Mouse (Mus musculus) right cerebral cortex, postnatal 10 days (tissue): ENCODE data around the gene Cacul1.
"Not testable (repeated sequence)": the region's sequence is repeated elsewhere in the genome, so short reads cannot be mapped to it uniquely, and the experiment has no call there.

Experiments
- DNase-seq, 2 experiments: peaks; one replicate each; pipeline ENCODE4 v3.0.0; 2021; ENCODE audit warnings: low spot score in 2 of 2

The Cacul1 gene

DNA sequence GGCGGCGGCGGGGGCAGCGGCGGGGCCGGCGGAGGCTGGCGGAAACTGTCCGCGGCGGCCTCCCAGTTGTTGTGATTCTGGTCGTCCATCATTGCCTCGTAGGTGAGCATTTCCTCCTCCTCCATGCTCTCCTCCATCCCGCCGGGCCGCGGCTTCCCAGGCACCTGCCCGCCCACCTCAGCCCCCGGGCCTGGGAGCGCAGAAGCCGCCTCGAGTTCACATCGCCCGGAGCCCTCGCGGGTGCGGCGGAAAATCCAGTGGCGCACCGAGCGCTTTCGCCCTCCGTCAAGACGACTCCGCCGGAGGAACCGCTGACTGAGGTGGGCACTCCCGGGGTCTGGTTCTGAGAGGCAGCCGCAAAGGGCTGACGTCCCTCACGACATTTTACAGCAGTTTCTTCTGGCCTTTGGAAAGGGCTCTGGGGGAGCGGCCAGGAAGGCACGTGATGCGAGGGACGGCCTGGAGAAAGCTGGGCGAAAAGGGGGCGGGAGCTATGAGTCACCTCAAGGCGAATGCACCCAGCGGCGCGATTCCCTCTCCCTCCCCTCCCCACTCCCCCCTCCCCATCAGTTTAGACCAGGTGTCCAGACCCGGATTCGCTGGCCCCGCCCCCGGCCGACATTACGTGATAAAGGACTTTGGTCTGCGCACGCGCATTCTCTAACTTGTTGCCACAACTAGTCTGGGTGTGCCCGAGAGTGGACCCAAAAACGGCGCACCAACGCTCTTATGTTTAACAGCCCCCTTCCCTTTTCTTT, at the start of gene Cacul1:
Gene Cacul1 (minus strand): TSS at position 444 of the 758 bp plus-strand sequence.
- DNase-seq: peak; percentile 97 to 98

DNA sequence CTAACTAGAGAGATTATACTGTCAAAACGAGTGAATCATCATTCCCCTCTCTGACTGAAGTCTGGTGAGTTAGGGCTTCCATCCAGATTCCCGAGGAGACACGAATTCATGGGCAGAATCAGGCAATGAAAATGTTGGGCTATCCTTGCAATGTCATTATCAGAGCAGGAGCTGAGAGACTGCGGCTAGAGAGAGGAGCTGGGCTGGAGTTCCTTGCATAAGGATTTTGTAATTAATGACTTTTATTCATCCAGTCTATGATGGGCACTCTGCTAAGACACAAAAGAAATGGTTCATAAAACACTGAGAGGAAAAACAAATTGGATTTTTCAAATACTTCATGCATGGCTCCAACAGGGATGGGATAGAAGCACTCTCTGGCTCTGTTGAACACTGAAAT, 38.6 kb upstream of the Cacul1 start:
- no peak for DNase-seq

DNA sequence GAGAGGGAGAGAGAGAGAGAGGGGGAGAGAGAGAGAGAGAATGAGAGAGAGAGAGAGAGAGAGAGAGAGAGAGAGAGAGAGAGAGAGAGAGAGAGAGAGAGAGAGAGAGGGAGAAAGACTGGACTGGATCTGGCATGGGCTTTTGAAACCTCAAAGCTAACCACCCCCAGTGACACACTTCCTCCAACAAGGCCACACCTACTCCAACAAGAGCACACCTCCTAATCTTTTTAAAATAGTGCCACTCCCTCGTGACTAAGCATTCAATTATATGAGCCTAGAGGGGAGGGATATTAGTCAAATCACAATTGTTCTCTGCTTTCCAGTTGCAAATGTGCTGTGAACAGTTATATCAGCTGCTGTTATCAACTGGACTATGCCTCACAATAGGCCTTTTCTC, 36.2 kb upstream of the Cacul1 start:
- no peak for DNase-seq

DNA sequence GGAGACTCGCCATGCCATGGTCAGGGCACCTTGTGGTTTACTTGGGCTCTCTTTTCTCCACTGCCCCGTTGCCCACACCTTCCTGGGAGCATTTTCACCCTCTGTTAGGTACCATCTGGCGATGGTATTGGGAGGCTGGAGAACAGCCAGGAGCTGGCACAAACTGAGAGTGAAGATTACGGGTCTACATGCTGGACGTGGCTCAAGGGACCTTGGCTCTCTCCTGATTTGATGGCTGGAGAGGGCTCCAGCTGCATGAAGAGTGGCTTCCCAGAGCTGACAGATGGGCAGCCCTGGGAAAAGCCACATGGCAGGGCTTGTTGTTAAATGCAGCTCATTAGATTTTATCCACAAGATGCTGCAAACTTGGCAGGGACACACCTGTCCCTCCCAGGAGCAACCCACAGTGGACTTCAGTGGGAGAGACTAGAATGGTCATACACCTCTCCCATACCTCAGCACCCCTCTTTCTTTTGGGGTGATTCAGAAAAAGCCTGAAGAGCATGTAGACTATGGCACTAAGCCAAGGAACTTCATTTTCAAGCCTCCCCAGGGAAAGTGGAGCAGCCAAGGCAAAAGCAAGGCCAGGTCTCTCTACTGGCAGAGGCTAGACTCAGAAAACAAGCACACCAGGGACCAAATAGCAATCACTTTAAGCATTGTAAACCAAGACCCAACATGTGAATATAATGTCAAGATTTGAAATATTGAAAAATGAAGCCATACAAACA, 34.8 kb upstream of the Cacul1 start:
- DNase-seq: peak; percentile 44 to 45

DNA sequence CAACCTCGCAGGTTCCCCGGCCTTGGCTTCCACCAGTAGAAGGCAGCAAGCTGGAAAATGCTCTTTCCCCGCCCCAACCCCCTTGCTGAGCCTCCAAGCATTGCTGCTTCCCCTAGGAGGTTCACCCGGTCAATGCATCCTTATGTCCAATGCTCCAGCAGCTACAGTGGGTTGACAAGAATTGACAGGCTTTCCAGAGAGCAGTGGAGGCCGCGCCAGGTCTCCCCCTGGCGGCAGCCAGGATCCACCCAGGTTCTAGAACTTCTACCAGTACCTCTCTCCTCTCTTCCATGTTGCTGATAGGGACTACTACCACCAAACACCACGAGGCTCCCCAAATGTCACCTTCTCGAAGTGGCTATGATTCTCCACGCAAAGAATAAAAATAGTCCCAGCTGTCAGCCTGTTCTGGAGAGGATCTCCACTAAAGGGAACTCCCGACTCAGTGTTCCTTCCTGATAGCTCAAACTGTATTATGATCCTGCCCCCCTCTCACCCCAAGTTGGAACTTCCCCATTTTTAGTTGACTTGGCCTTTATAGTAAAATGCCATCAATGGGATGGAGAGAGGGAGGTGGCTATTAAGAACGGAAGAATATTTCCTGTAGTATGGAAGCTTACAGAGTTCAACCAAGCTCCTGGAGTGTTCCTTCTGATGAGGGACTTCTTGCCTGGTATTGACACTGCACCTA, 30.8 kb upstream of the Cacul1 start:
- no peak for DNase-seq

DNA sequence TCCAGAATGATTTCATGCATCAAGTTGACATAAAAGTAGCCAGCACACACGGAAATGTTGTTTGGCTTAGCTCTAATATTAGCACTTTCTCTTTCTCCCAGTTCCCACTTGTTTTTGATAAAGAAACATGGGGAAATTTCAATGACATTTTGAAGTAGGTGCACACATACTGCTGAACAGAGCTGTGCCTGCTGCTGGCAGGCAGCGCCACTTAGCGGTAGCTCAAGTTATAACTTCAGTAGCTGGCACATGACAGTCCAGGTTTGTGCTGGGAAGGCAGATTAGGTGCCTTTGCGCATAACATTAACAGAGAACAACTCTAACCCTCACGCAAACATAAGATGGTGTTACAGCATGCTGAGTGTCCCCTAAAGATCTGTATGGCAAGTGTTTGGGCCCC, 27.9 kb upstream of the Cacul1 start:
- no peak for DNase-seq

DNA sequence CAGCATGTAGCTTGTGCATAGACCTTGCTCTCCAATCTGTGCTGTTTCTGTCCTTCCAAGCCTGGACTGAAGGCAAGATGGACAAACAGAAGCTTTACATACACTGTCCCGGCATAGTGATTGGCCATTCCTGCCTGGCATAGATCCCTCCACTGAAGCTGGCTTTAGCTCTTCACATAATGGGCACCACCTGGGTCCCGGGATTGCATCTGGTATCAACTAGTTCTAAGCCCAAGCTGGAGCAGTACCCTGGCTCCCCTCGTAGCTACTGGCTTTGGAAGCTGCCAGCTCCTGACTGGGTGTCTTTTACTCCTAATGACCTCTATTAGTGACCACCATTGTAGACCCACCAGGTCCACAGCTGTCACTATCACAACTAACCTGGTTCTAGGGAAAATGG, 22.8 kb upstream of the Cacul1 start:
- DNase-seq: no peak

DNA sequence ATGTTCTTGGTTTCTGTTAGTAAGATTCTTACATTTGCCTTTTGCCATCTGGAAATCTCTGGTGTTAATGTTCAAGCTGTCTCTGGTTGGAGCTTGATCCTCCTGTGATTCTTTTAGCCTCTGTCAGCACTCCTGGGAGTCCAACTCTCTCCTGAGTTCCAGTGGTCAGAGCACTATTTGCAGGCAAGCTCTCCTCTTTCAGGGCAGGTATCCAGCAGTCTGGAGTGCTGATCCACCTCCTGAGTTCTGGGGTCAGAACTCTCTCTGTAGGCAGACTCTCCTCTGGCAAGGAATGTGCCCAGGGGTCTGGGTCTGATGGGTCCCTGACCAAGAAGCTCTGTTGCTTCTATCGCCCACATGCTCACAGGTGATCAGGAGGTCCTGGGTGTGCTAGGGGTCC, 21.2 kb upstream of the Cacul1 start:
- DNase-seq: not testable (repeated sequence)

DNA sequence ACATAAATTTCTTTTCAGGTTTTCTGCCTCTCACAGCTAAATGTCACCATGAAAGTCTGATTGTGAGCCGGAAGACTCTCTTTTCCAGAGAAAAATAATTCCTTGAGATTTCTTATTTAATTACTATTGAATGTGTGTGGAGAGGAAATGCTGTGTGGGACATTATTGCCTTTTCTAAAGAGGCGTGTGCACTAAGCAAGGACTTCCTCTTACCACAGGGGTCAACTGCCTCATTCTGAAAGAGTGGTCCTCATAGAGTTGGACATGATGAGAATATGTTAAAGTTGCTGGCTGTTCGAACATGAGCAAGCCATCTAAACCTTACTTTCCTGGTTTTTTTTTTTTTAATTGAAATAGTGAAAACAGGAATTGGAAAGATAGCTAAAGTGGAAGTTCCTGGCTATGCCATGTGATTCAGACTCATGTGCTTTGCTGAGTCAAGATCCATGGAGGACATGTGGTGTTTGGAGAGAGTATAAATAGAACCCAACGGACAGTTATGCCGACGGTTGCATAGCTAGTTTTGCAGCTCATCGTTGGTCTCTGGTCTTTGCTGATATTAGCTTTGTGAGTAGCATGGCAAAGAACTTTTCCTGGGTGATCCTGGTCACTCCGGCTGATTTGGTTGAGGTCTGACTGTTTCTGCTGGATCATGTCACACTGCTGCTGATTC, 17.3 kb upstream of the Cacul1 start:
- DNase-seq: no peak

DNA sequence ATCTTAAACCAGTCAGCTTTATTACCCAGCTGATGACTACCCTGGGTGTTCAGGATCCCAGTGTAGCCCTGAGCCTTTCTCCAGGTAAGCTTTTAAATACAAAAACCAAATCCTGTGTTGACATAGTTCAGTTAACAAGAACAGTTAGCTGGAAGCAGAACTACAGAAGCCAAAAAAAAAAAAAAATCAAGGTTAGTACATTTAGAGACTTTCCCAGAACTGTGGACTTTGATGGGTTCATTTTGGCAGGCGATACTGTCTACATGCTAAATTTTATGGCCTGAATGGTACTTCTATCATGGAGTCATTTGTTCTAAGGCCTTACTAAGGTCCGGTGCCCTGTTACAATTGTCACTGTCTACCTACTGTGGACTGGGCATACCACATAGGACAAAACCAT, 8.8 kb upstream of the Cacul1 start:
- no peak for DNase-seq

DNA sequence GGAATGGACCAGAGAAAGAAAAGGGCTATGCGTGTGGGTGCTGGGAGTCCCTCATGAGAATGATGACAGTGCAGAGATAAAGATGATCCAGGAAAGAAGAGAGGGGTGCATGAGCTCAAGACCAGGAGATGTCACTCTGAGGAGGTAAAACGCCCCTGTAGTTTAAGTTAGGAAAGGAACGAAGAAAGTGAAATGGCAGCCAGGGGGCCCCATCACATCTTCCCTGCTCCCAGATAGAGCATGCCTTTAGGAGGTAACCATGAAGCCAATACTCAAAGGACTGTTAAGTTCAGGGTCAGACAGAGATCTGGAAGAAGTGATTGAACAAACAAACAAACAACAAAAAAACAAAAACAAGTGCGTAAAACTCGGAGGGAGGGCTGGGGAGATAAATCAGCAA, 5.8 kb upstream of the Cacul1 start:
- DNase-seq: no peak

DNA sequence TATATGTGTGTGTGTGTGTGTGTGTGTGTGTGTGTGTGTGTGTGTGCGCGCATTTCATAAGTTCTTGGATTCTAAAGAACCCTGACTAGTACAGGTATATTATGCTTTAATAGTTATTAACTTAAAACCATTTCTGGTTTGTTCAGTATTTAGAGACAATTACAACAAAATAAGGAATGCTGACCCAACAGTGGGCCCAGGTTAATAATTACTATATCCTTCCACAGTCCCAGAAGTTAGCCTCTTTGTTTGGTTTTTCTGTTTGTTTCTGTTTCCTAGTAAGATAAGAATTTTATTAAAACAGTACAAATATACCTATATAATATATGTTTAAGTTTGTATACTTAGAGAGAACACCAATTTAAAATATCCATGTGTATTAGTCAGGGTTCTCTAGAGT, 2.4 kb upstream of the Cacul1 start:
- DNase-seq: no peak

DNA sequence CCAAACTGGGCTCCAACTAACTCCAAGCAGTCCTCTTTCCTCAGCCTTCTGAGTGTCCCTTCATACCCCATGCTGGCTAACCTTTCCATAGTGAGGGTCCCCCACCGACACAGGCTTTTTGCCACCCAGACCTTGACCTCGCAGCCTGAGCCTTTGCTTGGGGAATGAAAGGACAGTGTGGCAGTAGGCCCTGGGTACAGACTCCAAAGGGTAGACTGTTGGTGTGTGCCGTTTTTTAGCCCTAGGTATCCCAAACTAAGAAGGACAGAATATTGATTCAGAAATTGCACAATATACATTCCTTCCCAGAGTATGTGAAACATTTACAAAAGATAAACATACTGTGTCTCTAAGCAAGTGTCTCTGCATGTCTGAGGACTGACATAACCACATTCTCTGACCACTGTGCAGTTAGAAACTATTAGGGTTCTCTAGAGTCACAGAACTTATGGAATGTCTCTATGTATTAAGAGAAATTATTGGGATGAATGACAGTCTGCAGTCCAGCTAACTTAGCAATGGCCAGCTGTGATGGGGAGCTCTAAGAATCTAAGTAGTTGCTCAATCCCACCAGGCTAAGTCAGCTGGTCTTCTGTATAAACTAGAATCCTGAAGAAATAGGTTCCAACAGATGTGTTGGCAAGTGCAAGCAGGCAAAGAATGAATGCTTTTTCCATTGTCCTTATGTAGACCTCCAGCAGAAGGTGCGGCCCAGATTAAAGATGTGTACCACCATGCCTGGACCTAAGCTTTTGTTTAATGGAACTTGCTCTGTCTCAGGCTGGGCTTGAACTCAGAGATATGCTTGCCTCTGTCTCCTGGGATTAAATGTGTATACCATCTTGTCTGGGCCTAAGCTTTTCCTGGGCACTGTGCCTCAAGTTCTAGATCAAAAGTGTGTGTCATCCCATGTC, 809 bp upstream of the Cacul1 start:
- DNase-seq: peak; percentile 28 to 40

DNA sequence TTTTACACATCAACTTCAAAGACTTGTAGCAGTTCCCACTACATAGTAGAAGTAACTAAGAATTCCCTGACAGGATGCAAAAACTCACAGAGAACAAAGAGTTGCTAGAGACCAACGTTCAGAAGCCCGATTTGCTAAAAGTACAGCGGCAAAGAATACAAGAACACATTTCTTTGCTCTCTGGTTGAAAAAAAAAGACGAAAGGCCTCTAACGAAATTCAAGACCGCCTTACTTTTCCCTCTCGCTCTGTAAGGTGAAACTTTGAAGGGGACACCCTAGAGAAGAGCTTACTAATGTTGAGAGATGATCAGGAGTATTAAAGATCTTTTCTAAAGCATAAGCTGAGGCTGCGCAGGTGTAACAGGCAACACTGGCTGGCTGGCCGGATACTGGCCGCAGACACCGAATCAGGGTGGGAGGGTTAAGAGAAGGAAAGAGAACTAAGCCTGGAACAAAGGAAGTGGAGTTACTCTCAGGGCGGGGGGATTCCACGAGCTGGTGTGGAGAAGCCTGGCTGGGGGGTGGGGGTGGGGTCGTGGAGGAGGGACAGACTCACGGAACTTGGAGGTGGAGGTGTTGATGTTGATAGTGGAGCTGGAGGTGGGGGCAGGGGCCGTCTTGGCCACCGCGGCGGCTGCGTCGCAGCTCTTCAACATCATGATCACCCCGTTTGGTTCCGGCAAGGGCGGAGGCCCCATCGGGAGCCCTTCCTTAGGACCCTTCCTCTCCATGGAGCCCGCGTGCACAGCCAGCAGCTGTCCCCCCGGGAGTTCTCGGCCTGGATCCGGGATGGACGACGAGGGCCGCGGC, 849 bp downstream of the Cacul1 start:
- peak; percentile 49 to 50 for DNase-seq

DNA sequence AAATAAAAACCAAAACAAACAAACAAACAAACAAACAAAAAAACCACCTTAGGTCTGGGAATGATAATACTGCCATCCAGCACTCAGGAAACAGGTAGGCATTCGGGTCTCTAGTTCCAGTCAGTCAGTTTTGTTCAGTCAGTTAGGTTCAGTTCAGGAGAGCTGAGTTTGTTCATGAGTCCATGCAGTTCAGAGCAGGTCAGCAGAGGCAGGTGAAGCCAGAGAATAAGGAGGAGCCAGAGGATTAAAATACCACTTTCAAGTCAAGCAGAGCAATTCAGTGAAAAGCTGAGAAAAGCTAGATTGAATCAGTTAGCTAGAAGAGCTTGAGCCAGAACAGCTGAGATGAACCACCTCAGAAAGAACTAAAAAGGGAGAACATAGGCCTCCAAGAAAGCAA, 4.1 kb downstream of the Cacul1 start:
- DNase-seq: no peak

DNA sequence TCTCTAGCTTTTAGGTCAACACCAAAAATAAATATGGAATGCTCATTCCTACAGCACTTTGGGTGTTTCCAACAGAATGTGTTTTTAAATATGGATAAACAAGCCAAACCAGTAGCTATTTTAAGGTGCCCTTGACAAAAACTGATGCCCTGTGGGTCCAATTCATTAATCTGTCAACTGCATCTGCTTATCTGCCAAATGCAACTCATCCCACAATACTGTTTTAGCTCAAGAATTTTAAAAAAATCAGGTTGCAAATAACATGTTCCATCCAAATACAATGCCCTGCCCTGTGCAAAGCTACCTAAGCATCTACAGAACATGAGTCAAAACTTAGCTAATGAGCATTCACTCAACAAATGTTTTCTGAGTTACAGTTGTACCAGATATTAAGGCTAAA, 20.3 kb downstream of the Cacul1 start:
- no peak for DNase-seq

DNA sequence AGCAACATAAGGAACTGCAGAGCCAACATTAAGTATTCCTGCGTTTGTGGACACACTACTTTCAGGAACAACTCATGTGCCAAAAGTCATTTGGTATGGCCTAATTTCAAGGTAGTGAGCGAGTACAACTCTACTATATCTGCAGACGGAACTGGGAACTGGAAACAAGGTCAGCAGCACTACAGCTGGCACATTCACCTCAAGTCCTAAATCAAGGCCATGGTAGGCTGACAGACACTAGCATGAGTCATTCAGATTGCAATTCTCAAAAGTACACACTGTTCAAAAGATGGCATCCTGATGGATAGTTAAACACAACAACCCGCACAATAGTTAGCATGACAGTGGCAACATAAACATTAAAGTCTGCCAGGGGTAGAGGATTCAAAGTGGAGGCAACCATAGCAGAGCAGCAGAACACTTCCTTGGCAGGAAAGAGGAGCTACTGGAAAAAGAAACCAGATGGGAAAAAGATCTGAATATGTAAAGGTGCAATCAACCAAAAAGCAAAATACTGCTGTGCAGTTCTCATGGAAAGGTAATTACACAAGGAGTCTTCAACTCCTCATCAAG, 25.9 kb downstream of the Cacul1 start:
- no peak for DNase-seq

DNA sequence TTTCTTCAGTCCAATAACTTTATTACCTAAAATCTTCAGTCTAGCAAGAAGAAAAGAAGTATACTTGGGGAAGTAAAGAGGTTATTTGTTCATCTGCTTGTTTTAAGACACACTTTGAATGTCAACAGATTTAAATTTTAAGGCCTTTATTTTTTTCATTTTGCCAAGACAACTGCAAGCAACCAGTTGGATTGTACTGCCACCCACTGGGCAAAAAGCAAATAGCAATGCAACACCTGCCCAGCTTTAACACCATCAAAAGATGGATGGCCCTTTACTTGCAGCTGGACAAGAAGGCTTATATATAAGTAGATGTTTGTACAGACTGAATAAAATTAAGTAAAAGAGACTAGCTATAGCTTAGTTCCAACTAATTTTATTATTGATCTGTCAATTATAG, 27.3 kb downstream of the Cacul1 start:
- peak; percentile 51 to 72 for DNase-seq

DNA sequence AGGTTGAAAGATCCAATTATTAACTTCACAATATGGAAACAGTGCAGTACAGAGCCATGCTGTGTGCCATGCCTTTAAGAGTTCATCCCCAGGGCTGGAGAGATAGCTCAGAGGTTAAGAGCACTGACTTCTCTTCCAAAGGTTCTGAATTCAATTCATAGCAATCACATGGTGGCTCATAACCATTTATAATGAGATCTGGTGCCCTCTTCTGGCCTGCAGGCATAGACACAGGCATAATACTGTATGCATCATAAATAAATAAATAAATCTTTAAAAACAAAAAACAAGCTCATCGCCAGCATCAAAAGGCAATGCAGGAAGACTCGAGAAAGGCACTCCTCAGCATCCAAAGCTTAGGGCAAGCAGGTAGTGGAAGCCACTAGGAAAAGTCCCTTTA, 37.5 kb downstream of the Cacul1 start:
- no peak for DNase-seq

DNA sequence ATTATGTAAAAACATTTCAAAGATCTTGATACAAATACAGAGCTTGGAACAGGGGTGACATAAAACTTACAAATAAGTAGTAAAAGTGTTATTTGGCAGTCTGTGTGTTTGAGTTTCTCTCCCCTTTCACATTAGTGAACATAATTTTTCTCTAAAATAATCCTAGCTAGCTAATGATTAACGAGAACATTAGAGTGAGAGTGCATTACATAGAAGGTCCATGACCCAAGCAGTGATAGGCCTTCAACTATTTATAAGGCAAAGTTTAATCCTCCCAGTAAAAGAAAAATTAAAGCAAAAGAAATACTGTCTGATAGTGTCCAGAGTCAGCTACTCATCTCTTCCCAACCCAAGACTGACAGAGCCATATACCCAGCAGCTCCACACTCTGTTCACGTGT, 48.9 kb downstream of the Cacul1 start:
- DNase-seq: no peak
